Mouse (Mus musculus): ENCODE results near the gene Tnr.

The Tnr gene

GRCm38 (mm10) chr1:159523578-159523977 lies at the start of gene Tnr:
Gene Tnr (plus strand): TSS chr1:159523769.
- DNase-seq (ENCODE audit: extremely low read depth, insufficient read length, low spot score) = peak; percentile 20

- peak; percentile 6 for DNase-seq (ENCODE audit: extremely low read depth, insufficient read length, low spot score)
Measured at GRCm38 (mm10) chr1:159489853-159490435, 33.6 kb upstream of the Tnr start.

GRCm38 (mm10) chr1:159492536-159492935 lies 31.0 kb upstream of the Tnr start:
- DNase-seq (ENCODE audit: extremely low read depth, insufficient read length, low spot score) = peak; percentile 9

GRCm38 (mm10) chr1:159493720-159494499 lies 29.7 kb upstream of the Tnr start:
- DNase-seq (ENCODE audit: extremely low read depth, insufficient read length, low spot score) = no peak

- DNase-seq (ENCODE audit: extremely low read depth, insufficient read length, low spot score) = no peak
Measured at GRCm38 (mm10) chr1:159498236-159498635, 25.3 kb upstream of the Tnr start.

GRCm38 (mm10) chr1:159499806-159500460 lies 23.6 kb upstream of the Tnr start:
- no peak for DNase-seq (ENCODE audit: extremely low read depth, insufficient read length, low spot score)

GRCm38 (mm10) chr1:159501911-159502310 lies 21.7 kb upstream of the Tnr start:
- no peak for DNase-seq (ENCODE audit: extremely low read depth, insufficient read length, low spot score)

- DNase-seq (ENCODE audit: extremely low read depth, insufficient read length, low spot score) = no peak
Measured at GRCm38 (mm10) chr1:159510667-159511066, 12.9 kb upstream of the Tnr start.

- DNase-seq (ENCODE audit: extremely low read depth, insufficient read length, low spot score) = peak; percentile 61
Measured at GRCm38 (mm10) chr1:159517647-159518046, 5.9 kb upstream of the Tnr start.

GRCm38 (mm10) chr1:159519206-159519605 lies 4.4 kb upstream of the Tnr start:
- DNase-seq (ENCODE audit: extremely low read depth, insufficient read length, low spot score) = no peak

GRCm38 (mm10) chr1:159523069-159523468 lies 500 bp upstream of the Tnr start:
- DNase-seq (ENCODE audit: extremely low read depth, insufficient read length, low spot score) = no peak

GRCm38 (mm10) chr1:159524051-159524549 lies 531 bp downstream of the Tnr start:
- DNase-seq (ENCODE audit: extremely low read depth, insufficient read length, low spot score) = peak; percentile 19

- DNase-seq (ENCODE audit: extremely low read depth, insufficient read length, low spot score) = no peak
Measured at GRCm38 (mm10) chr1:159532841-159533569, 9.4 kb downstream of the Tnr start.

- DNase-seq (ENCODE audit: extremely low read depth, insufficient read length, low spot score) = peak; percentile 15
Measured at GRCm38 (mm10) chr1:159535582-159535981, 12.0 kb downstream of the Tnr start.

- no peak for DNase-seq (ENCODE audit: extremely low read depth, insufficient read length, low spot score)
Measured at GRCm38 (mm10) chr1:159537541-159537940, 14.0 kb downstream of the Tnr start.

- DNase-seq (ENCODE audit: extremely low read depth, insufficient read length, low spot score) = no peak
Measured at GRCm38 (mm10) chr1:159538076-159538475, 14.5 kb downstream of the Tnr start.

GRCm38 (mm10) chr1:159545470-159546145 lies 22.0 kb downstream of the Tnr start:
- DNase-seq (ENCODE audit: extremely low read depth, insufficient read length, low spot score) = no peak

- DNase-seq (ENCODE audit: extremely low read depth, insufficient read length, low spot score) = no peak
Measured at GRCm38 (mm10) chr1:159551036-159551435, 27.5 kb downstream of the Tnr start.

- DNase-seq (ENCODE audit: extremely low read depth, insufficient read length, low spot score) = no peak
Measured at GRCm38 (mm10) chr1:159551591-159552442, 28.2 kb downstream of the Tnr start.

All from 3134 (cell line).